Mouse (Mus musculus) liver, postnatal 0 days (tissue): Measurements from ENCODE around the gene Sh2b1. TPM values are rescaled to one million over a fixed set of nuclear protein-coding genes. Genes with fewer than 3 reads are reported as not detected.

ENCODE experiments used
- ATAC-seq: fragments of 200-750 bp; cut with Nextera tagmentation; 2 replicates; pipeline ENCODE4 v1.8.0; 2017; ENCODE audit warnings: mild to moderate bottlenecking, moderate library complexity
- DNase-seq: peaks from one replicate; pipeline ENCODE4 v3.0.0-alpha.2; 2016
- H3K27ac ChIP-seq: fragments of 300-500 bp; sonication (generic); 2 replicates; pipeline ENCODE4 v1.5.1; 2014; ENCODE audit warnings: antibody characterized with exemption, moderate library complexity, mild to moderate bottlenecking, low read depth
- H3K27me3 ChIP-seq: fragments of 300-500 bp; sonication (generic); 2 replicates; pipeline ENCODE4 v1.6.1; 2014; ENCODE audit warnings: low read length, control low read depth, mixed read lengths; ENCODE audit not compliant: insufficient read depth
- H3K36me3 ChIP-seq: fragments of 300-500 bp; sonication (generic); replicated peaks from 2 replicates; pipeline ENCODE4 v1.6.1; 2014; ENCODE audit warnings: mild to moderate bottlenecking, control low read depth, low read length, moderate library complexity, mixed read lengths; ENCODE audit not compliant: insufficient read depth
- H3K4me1 ChIP-seq: fragments of 300-500 bp; sonication (generic); 2 replicates; pipeline ENCODE4 v1.6.1; 2014; ENCODE audit warnings: antibody characterized with exemption, mild to moderate bottlenecking, control low read depth; ENCODE audit not compliant: insufficient read depth
- H3K4me2 ChIP-seq: fragments of 300-500 bp; sonication (generic); 2 replicates; pipeline ENCODE4 v1.6.1; 2014; ENCODE audit warnings: low read depth, mild to moderate bottlenecking, low read length, moderate library complexity, mixed read lengths
- H3K4me3 ChIP-seq: fragments of 300-500 bp; sonication (generic); 2 replicates; pipeline ENCODE4 v1.5.1; 2014; ENCODE audit warnings: low read depth, low read length
- H3K9ac ChIP-seq: fragments of 300-500 bp; sonication (generic); replicated peaks from 2 replicates; pipeline ENCODE4 v1.6.1; 2014; ENCODE audit warnings: mild to moderate bottlenecking, moderate library complexity
- H3K9me3 ChIP-seq: fragments of 300-500 bp; sonication (generic); 2 replicates; pipeline ENCODE4 v1.6.1; 2016; ENCODE audit warnings: mild to moderate bottlenecking, control low read depth, low read length, mixed read lengths
- CTCF ChIP-seq: sonication (generic); IDR thresholded peaks from 2 replicates; pipeline ENCODE4 v1.5.1; 2016; ENCODE audit warnings: antibody characterized with exemption, low read depth
- EP300 ChIP-seq: IDR thresholded peaks from 2 replicates; pipeline ENCODE4 v1.6.1; 2016; ENCODE audit warnings: antibody characterized with exemption, low read depth, mild to moderate bottlenecking
- WGBS: fragments of 180-500 bp; shearing (Covaris S2); extraction: QIAGEN DNeasy Blood & Tissue Kit; methylation state at CpG from one replicate; pipeline ENCODE4 v1.1.7; 2014; ENCODE audit not compliant: insufficient replicate concordance; 5-methylcytosine and 5-hydroxymethylcytosine counted together
- polyA plus RNA-seq: library from polyadenylated mRNA; unstranded; fragments of >200 nt; fragmentation: Nextera tagmentation; extraction: Ambion mirVana; gene quantifications from 2 replicates; pipeline ENCODE4 v1.2.1, GENCODE M21; 2015

Sh2b1 gene
- polyA plus RNA-seq, 1 experiment from 2014 or later = 13.7 TPM

- WGBS = 60% methylated on average over 4 of the region's 5 CpGs
- no peak within 1 kb of the TSS for H3K27ac ChIP-seq
- H3K9me3 ChIP-seq = no peaks in the 10 kb centered on the region
- no peak within 1 kb of the TSS for H3K4me3 ChIP-seq
- H3K9ac ChIP-seq = no peak within 1 kb of the TSS
- DNase-seq (no peak), ATAC-seq (no peak)
- H3K27me3 ChIP-seq = no peaks in the 10 kb centered on the region
- H3K4me2 ChIP-seq = no peak within 1 kb of the TSS
- no peak for TF ChIP-seq CTCF
- TF ChIP-seq EP300 = no peak
- H3K4me1 ChIP-seq = peaks cover 16% of the 10 kb centered on the region
- H3K36me3 ChIP-seq = peaks cover 18% of the 10 kb centered on the region
Measured at GRCm38 (mm10) chr7:126463004-126463403, 12.2 kb downstream of the Sh2b1 start, which contains the start of gene Atp2a1. Gene Atp2a1, minus strand, starts transcription at chr7:126463108.

GRCm38 (mm10) chr7:126461626-126462025 lies 13.6 kb downstream of the Sh2b1 start:
- 68% methylated on average over 3 of the region's 3 CpGs for WGBS
- peaks cover 5% of the 10 kb centered on the region for H3K36me3 ChIP-seq

GRCm38 (mm10) chr7:126460623-126461399 lies 14.4 kb downstream of the Sh2b1 start:
- Histone ChIP-seq H3K9ac (no peak overlapping the region), H3K27ac (no peak overlapping the region), H3K27me3 (no peaks in the 10 kb centered on the region), H3K36me3 (no peaks in the 10 kb centered on the region; the same call in 1 of the 2 replicates), H3K9me3 (no peaks in the 10 kb centered on the region), H3K4me3 (no peak overlapping the region), H3K4me1 (peaks cover 16% of the 10 kb centered on the region), H3K4me2 (no peak overlapping the region)
- WGBS = 44% methylated on average over 10 of the region's 10 CpGs
- no peak for TF ChIP-seq EP300
- no peak for TF ChIP-seq CTCF
- ATAC-seq = no peak
- DNase-seq = no peak

More at GRCm38 (mm10) chr7:126461626-126462025, 13.6 kb downstream of the Sh2b1 start:
- Histone ChIP-seq H3K27ac (no peak overlapping the region), H3K27me3 (no peaks in the 10 kb centered on the region), H3K9ac (no peak overlapping the region), H3K9me3 (no peaks in the 10 kb centered on the region), H3K4me2 (no peak overlapping the region), H3K4me3 (no peak overlapping the region), H3K4me1 (peaks cover 16% of the 10 kb centered on the region)
- DNase-seq = no peak
- TF ChIP-seq EP300 (no peak), CTCF (no peak)
- no peak for ATAC-seq

- H3K36me3 ChIP-seq = no peaks in the 10 kb centered on the region
- no peak overlapping the region for H3K27ac ChIP-seq
- DNase-seq (no peak), ATAC-seq (no peak)
- 72% methylated on average over 11 of the region's 11 CpGs for WGBS
- H3K4me2 ChIP-seq = no peak overlapping the region
- no peak overlapping the region for H3K9ac ChIP-seq
- H3K27me3 ChIP-seq = no peaks in the 10 kb centered on the region
- H3K4me3 ChIP-seq = no peak overlapping the region
- H3K9me3 ChIP-seq = no peaks in the 10 kb centered on the region
- peaks cover 4% of the 10 kb centered on the region; the same call in 1 of the 2 replicates for H3K4me1 ChIP-seq
- TF ChIP-seq EP300 (no peak), CTCF (no peak)
Measured at GRCm38 (mm10) chr7:126458844-126459618, 16.2 kb downstream of the Sh2b1 start.

GRCm38 (mm10) chr7:126458225-126458624 lies 17.0 kb downstream of the Sh2b1 start:
- Histone ChIP-seq H3K4me3 (no peak overlapping the region), H3K27ac (no peak overlapping the region), H3K4me2 (no peak overlapping the region), H3K36me3 (no peaks in the 10 kb centered on the region), H3K9ac (no peak overlapping the region), H3K9me3 (no peaks in the 10 kb centered on the region), H3K4me1 (no peaks in the 10 kb centered on the region), H3K27me3 (no peaks in the 10 kb centered on the region)
- TF ChIP-seq CTCF = no peak
- TF ChIP-seq EP300 = no peak
- ATAC-seq (no peak), DNase-seq (no peak)
- 81% methylated on average over 5 of the region's 5 CpGs for WGBS

GRCm38 (mm10) chr7:126456382-126457266 lies 18.6 kb downstream of the Sh2b1 start:
- no peak overlapping the region for H3K4me2 ChIP-seq
- no peaks in the 10 kb centered on the region for H3K27me3 ChIP-seq
- H3K9me3 ChIP-seq = no peaks in the 10 kb centered on the region
- H3K9ac ChIP-seq = no peak overlapping the region
- 60% methylated on average over 17 of the region's 17 CpGs for WGBS
- TF ChIP-seq CTCF (no peak), EP300 (no peak)
- H3K4me1 ChIP-seq = no peaks in the 10 kb centered on the region
- ATAC-seq = no peak
- H3K4me3 ChIP-seq = no peak overlapping the region
- no peak for DNase-seq
- no peaks in the 10 kb centered on the region for H3K36me3 ChIP-seq
- no peak overlapping the region for H3K27ac ChIP-seq
